Mouse (Mus musculus): ENCODE results near the gene Etnk1. TPM values are rescaled to one million over a fixed set of nuclear protein-coding genes. Genes with fewer than 3 reads are reported as not detected.

Etnk1 gene
- polyA plus RNA-seq, 1 experiment from 2014 or later = 10.7 TPM

DNA sequence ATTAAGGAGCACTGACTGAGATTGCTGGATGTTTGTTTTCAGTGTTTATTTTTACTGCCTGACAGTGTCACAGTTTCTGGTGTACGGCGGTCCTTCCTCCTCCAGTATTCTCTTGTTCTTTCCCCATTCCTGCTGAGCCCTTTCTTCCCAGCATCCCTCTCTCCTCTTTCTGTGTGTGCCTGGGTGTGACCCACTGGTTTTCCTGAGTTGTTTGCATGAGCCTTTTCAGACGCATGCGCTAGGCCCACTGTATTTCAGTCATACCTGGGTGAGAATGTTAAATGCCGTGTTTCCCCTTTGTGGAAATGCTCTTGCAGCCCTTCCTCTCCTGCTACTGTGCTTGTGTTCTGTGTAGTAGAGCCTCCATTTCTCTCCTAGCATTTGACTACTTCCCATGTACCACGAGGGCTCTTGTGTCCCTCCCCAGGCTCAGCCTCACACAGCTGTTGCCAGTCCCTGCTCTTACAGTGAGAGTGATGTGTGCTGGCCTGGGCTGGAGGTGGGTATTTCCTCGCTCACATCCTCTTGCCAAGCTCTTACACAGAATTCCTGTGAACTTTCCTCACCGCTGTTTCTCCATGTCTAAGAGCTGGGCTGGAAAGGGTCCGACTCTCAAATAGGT lies 24.6 kb downstream of the Etnk1 start:
- DNase-seq (ENCODE audit: low spot score) (peak; percentile 36), ATAC-seq (ENCODE audit: low FRiP score, low TSS enrichment) (peak; percentile 67; the same call in 1 of the 2 replicates)
- peak overlapping the region; percentile 1; the same call in 1 of the 2 replicates for H3K27ac ChIP-seq (replicated peaks)
- H3K4me3 ChIP-seq (ENCODE audit: low read depth, low read length) = no peak overlapping the region
- H3K36me3 ChIP-seq (ENCODE audit: control insufficient read depth, insufficient read depth, low read length) = 0 out of 2 replicates have a peak, but pooled peaks cover 3% of the 10 kb centered on the region
- H3K27me3 ChIP-seq (ENCODE audit: control insufficient read depth, insufficient read depth, low read length) = no peaks in the 10 kb centered on the region
- no peak overlapping the region for H3K4me2 ChIP-seq (replicated peaks; ENCODE audit: low read depth)
- H3K9ac ChIP-seq (ENCODE audit: low read length) = no peak overlapping the region
- no peaks in the 10 kb centered on the region for H3K9me3 ChIP-seq (ENCODE audit: control insufficient read depth, low read length)
- H3K4me1 ChIP-seq (replicated peaks; ENCODE audit: control insufficient read depth, insufficient read depth) = no peaks in the 10 kb centered on the region
- TF ChIP-seq EP300 (optimal IDR thresholded peaks at IDR 0.05) = no peak
- TF ChIP-seq CTCF (IDR thresholded peaks at IDR 0.05; ENCODE audit: low read depth) = no peak
- WGBS = 48% methylated on average over 9 of the region's 9 CpGs

DNA sequence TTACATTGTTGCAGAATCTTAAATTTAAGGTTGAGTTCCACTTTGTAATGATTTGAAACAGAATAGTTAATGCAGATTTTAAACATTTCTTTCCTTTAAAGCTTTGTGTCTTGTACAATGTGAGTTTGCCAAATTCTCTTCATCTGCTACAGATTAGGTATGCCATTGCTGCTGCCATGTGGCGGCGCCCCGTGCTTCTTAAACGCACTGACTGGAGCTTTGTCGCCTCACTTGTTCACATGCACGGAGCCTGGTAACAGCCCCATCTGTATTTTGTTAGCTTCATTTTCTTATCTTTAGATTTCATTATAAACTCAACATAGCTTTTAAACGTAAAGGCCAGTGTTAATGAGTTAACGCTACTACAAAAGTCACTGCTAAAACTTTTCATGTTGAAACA lies 25.7 kb downstream of the Etnk1 start:
- no peak overlapping the region for H3K4me2 ChIP-seq (replicated peaks; ENCODE audit: low read depth)

DNA sequence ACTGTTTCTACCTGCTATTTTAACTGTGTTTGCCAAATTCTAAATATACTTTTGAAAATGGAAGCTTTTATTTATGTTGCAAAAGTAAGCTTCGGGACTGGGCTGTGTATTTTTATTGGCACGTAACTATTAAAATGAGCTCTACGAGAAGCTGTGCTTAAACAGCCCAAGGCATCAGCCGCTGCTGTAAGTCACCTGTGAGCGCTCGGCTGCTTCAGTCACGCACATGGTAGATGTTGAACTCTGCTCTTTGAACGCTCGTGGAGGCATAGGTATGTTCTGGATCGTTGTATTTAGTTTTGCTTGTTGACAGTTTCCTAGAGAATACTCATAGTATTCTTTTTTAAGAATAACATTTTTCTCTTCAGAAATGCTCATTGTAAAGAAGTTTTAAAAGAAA lies 26.1 kb downstream of the Etnk1 start:
- Histone ChIP-seq H3K9me3 (ENCODE audit: control insufficient read depth, low read length) (no peaks in the 10 kb centered on the region), H3K4me2 (replicated peaks; ENCODE audit: low read depth) (no peak overlapping the region), H3K27ac (replicated peaks) (no peak overlapping the region), H3K4me1 (replicated peaks; ENCODE audit: control insufficient read depth, insufficient read depth) (no peaks in the 10 kb centered on the region), H3K36me3 (ENCODE audit: control insufficient read depth, insufficient read depth, low read length) (peaks cover 8% of the 10 kb centered on the region; the same call in 1 of the 2 replicates), H3K4me3 (ENCODE audit: low read depth, low read length) (no peak overlapping the region), H3K27me3 (ENCODE audit: control insufficient read depth, insufficient read depth, low read length) (no peaks in the 10 kb centered on the region), H3K9ac (ENCODE audit: low read length) (no peak overlapping the region)
- TF ChIP-seq EP300 (optimal IDR thresholded peaks at IDR 0.05) = no peak
- no peak for TF ChIP-seq CTCF (IDR thresholded peaks at IDR 0.05; ENCODE audit: low read depth)
- 55% methylated on average over 10 of the region's 10 CpGs for WGBS
- DNase-seq (ENCODE audit: low spot score) (no peak), ATAC-seq (ENCODE audit: low FRiP score, low TSS enrichment) (no peak)

More for the DNA sequence above, 25.7 kb downstream of the Etnk1 start:
- H3K36me3 ChIP-seq (ENCODE audit: control insufficient read depth, insufficient read depth, low read length) = peaks cover 5% of the 10 kb centered on the region; the same call in 1 of the 2 replicates
- H3K9me3 ChIP-seq (ENCODE audit: control insufficient read depth, low read length) = no peaks in the 10 kb centered on the region
- 56% methylated on average over 8 of the region's 8 CpGs for WGBS
- H3K9ac ChIP-seq (ENCODE audit: low read length) = no peak overlapping the region
- DNase-seq (ENCODE audit: low spot score) = no peak
- H3K27me3 ChIP-seq (ENCODE audit: control insufficient read depth, insufficient read depth, low read length) = no peaks in the 10 kb centered on the region
- H3K4me1 ChIP-seq (replicated peaks; ENCODE audit: control insufficient read depth, insufficient read depth) = no peaks in the 10 kb centered on the region
- peak; percentile 25 for TF ChIP-seq CTCF (IDR thresholded peaks at IDR 0.05; ENCODE audit: low read depth)
- TF ChIP-seq EP300 (optimal IDR thresholded peaks at IDR 0.05) = no peak
- ATAC-seq (ENCODE audit: low FRiP score, low TSS enrichment) = no peak
- H3K27ac ChIP-seq (replicated peaks) = no peak overlapping the region
- no peak overlapping the region for H3K4me3 ChIP-seq (ENCODE audit: low read depth, low read length)

DNA sequence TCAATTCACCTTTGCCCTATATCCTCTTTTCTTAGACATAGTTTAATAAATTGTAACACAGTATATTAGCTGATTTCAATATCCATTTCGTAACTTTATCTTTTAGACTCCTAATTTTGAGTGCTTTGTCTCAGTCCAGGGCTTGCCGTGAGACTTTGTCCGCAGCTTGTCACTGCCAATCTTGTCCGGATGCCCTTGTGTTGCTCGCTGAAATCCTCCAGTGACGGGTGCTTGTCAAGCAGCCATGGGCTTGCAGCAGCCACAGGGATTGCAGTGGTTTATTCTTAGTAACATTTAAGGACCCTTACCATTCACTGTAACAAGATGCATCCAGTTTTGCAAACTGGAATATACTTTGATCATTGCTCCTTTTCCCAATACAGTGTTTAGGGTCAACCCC lies 26.6 kb downstream of the Etnk1 start:
- Histone ChIP-seq H3K27me3 (ENCODE audit: control insufficient read depth, insufficient read depth, low read length) (no peaks in the 10 kb centered on the region), H3K27ac (replicated peaks) (no peak overlapping the region), H3K9me3 (ENCODE audit: control insufficient read depth, low read length) (no peaks in the 10 kb centered on the region), H3K9ac (ENCODE audit: low read length) (no peak overlapping the region), H3K4me1 (replicated peaks; ENCODE audit: control insufficient read depth, insufficient read depth) (no peaks in the 10 kb centered on the region), H3K4me3 (ENCODE audit: low read depth, low read length) (no peak overlapping the region), H3K4me2 (replicated peaks; ENCODE audit: low read depth) (no peak overlapping the region), H3K36me3 (ENCODE audit: control insufficient read depth, insufficient read depth, low read length) (peaks cover 8% of the 10 kb centered on the region; the same call in 1 of the 2 replicates)
- TF ChIP-seq EP300 (optimal IDR thresholded peaks at IDR 0.05) = no peak
- TF ChIP-seq CTCF (IDR thresholded peaks at IDR 0.05; ENCODE audit: low read depth) = no peak
- DNase-seq (ENCODE audit: low spot score) (no peak), ATAC-seq (ENCODE audit: low FRiP score, low TSS enrichment) (no peak)
- WGBS = 90% methylated on average over 6 of the region's 6 CpGs

DNA sequence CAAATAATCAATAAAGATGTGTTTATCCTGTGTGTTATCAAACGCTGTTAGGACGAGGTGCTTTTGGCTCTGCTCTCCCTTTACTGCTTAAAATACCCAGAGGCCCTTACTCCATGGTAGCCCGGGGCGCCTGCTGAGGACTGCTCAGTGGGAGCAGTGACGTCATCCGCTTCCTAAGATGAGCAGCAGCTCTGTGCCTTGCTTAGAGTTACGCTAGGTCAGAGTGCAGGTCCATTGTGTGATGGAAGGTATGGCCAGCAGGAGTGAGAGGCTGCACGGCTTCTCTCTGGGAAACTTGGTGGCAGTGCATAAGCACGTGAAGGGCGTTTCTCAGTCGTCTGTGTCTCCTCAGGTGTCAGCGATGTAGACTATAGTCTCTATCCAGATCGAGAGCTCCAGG lies 30.0 kb downstream of the Etnk1 start:
- no peak overlapping the region for H3K4me3 ChIP-seq (ENCODE audit: low read depth, low read length)
- DNase-seq (ENCODE audit: low spot score) (no peak), ATAC-seq (ENCODE audit: low FRiP score, low TSS enrichment) (no peak)
- WGBS = 86% methylated on average over 13 of the region's 13 CpGs
- H3K27me3 ChIP-seq (ENCODE audit: control insufficient read depth, insufficient read depth, low read length) = no peaks in the 10 kb centered on the region
- TF ChIP-seq CTCF (IDR thresholded peaks at IDR 0.05; ENCODE audit: low read depth) = no peak
- no peak for TF ChIP-seq EP300 (optimal IDR thresholded peaks at IDR 0.05)
- H3K9ac ChIP-seq (ENCODE audit: low read length) = no peak overlapping the region
- H3K36me3 ChIP-seq (ENCODE audit: control insufficient read depth, insufficient read depth, low read length) = peaks cover 8% of the 10 kb centered on the region; the same call in 1 of the 2 replicates
- no peaks in the 10 kb centered on the region for H3K4me1 ChIP-seq (replicated peaks; ENCODE audit: control insufficient read depth, insufficient read depth)
- H3K27ac ChIP-seq (replicated peaks) = no peak overlapping the region
- H3K9me3 ChIP-seq (ENCODE audit: control insufficient read depth, low read length) = no peaks in the 10 kb centered on the region
- H3K4me2 ChIP-seq (replicated peaks; ENCODE audit: low read depth) = no peak overlapping the region

DNA sequence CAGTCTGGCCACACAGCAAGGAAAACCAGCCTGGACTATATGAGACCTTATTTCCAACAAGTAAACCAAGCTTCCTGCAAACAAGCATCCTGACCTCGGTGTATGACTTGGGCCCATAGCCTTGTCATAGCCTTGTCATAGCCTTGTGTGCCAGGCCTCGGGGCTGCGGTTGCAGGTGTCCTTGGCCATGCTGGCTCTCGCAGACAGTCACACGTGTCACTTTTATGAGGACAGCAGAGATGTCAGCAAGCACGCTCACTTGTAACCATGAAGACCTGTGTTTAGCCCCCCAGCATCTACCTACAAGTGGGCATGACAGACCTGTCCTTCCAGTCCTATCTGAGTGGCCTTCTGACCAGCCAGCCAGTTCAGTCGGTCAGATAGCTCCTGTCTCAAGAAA lies 31.4 kb downstream of the Etnk1 start:
- no peaks in the 10 kb centered on the region for H3K27me3 ChIP-seq (ENCODE audit: control insufficient read depth, insufficient read depth, low read length)
- DNase-seq (ENCODE audit: low spot score) (no peak), ATAC-seq (ENCODE audit: low FRiP score, low TSS enrichment) (0 out of 2 replicates have a peak, but pooled peaks have one; percentile 18)
- no peak overlapping the region for H3K4me2 ChIP-seq (replicated peaks; ENCODE audit: low read depth)
- no peaks in the 10 kb centered on the region for H3K9me3 ChIP-seq (ENCODE audit: control insufficient read depth, low read length)
- H3K36me3 ChIP-seq (ENCODE audit: control insufficient read depth, insufficient read depth, low read length) = peaks cover 8% of the 10 kb centered on the region; the same call in 1 of the 2 replicates
- no peaks in the 10 kb centered on the region for H3K4me1 ChIP-seq (replicated peaks; ENCODE audit: control insufficient read depth, insufficient read depth)
- 88% methylated on average over 7 of the region's 7 CpGs for WGBS
- no peak for TF ChIP-seq CTCF (IDR thresholded peaks at IDR 0.05; ENCODE audit: low read depth)
- TF ChIP-seq EP300 (optimal IDR thresholded peaks at IDR 0.05) = no peak
- H3K9ac ChIP-seq (ENCODE audit: low read length) = no peak overlapping the region
- H3K4me3 ChIP-seq (ENCODE audit: low read depth, low read length) = no peak overlapping the region
- H3K27ac ChIP-seq (replicated peaks) = no peak overlapping the region
